Mouse (Mus musculus) yolk sac, embryonic 10.5 days (tissue): ENCODE results near the gene 1700029P11Rik.
"Not testable (repeated sequence)": the region's sequence is repeated elsewhere in the genome, so short reads cannot be mapped to it uniquely, and the experiment has no call there.

Experiments
- DNase-seq: peaks from one replicate; pipeline ENCODE4 v3.0.0-alpha.2; 2017; ENCODE audit warnings: low spot score

Gene 1700029P11Rik

GRCm38 (mm10) chr15:81957598-81957997 lies 22.7 kb upstream of the 1700029P11Rik start:
- DNase-seq: no peak

DNA sequence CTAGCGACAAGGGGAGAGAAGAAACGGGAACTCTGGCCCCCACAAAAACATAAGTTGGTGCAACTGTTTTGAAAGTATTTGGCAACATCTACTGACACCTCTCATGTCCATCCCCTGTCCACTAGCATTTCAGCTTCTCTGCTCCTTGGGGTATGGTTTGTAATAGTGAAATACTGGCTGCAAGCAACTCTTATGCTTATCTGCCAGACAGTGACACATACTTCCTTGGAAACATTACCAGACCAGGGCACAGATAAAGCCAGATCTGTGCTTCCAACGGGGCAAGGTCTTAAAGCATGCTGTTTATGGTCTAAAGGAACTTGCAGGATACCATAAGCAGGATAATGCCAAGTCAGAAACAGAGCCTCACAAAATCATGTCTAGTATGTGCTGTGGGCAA lies 21.4 kb upstream of the 1700029P11Rik start:
- no peak for DNase-seq

DNA sequence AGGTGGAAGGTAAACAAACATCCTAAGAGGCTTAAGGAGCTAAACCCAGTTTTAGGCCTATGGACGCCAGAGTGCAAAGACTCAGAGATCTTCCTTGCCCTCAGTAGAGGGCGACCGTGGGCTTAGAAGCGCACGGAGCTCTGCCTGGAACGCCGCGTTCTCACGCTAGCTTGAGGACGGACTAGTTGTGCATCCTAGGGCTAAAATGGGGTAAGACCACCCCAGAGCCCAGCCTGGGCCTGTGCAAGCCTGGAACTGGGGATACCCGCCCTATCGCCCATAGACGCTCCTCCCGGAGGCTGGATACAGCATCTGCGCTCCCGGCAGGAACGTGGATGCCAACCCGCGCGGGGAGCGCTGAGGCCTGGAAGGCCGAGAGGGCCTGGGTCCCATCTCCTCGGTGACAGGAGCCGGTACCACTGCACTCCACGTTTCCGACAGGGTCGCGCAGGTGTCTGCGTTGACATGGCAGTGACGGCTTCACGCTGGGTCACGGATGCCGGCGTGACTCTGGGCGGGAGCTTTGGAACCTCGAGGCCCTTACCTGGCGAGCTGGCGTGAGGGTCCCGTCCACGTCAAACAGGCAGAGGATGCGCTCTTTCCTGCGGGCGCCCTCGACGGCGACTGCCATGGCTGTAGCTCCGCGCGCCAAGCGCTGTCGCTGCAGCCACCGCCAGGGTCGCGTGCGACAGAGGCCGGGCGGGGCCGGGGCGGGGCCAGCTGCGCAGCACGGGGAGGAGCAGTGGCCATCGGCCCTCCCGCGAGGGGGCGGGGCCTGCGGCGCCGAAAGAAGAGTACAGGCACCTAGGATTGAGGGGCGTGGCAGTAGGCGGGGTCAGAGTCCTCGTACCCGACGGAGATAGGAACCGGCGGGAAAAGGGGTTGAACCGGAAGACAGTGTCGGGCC lies 19.9 kb upstream of the 1700029P11Rik start, which contains the start of gene Pmm1:
Pmm1 (minus strand) TSS at position 760 of the 907 bp plus-strand sequence.
- peak; percentile 99 for DNase-seq

DNA sequence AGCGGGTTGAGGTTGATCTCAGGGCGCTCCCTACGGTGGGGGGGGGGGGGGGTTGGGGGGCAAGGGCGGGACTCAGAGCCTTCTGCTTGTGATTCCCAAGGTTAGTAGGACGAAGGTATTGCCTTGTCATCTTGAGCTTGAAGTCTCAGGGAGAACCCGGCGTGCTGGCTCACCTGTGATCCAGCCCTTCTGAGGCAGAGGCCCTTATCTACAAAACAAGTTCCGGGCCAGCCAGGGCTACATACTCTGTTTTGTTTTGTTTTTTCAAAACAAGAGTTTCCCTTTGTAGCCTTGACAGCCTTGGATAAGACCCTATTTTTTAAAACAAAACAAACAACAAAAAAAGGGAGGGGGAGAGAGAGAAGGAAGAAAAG lies 19.3 kb upstream of the 1700029P11Rik start:
- DNase-seq: no peak

GRCm38 (mm10) chr15:81964262-81964661 lies 16.1 kb upstream of the 1700029P11Rik start:
- DNase-seq: no peak

GRCm38 (mm10) chr15:81964980-81965545 lies 15.3 kb upstream of the 1700029P11Rik start:
- no peak for DNase-seq

DNA sequence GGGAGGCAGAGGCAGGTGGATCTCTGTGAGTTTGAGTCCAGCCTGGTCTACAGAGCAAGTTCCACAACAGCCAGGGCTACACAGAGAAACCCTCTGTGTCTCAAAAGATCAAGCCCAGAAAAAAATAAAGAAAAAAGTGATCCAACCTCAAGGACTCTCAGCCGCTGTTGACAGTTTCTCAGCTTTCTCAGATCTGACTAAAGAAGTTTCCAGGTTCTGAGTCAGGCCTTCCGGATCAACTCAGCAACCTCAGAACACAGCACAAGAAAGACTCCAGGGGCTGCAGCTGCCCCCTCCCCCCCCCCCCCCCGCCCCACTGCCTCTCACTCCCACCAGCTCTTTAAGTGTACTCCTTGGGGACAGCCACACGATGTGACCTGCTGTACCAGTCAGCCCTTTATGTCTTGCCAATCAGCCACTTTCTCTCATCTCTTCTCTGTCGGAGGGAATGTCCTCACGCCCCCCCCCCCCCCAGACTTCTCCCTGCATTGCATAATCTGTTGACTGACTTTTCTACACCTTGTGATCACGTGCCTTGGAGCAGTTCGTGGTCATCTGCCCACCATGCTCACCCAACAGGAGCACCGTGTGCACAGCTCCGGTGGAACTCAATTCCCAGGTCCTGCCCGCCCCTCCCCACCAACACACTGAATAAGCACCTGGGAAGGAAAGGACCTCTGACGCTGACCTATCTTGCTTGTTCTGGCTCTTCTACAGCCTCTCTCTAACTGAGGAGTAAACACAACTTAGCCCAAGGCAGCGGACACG lies 14.1 kb upstream of the 1700029P11Rik start:
- DNase-seq: no peak

- no peak for DNase-seq
These were observed 12.5 kb upstream of the 1700029P11Rik start for GRCm38 (mm10) chr15:81967821-81968220.

DNA sequence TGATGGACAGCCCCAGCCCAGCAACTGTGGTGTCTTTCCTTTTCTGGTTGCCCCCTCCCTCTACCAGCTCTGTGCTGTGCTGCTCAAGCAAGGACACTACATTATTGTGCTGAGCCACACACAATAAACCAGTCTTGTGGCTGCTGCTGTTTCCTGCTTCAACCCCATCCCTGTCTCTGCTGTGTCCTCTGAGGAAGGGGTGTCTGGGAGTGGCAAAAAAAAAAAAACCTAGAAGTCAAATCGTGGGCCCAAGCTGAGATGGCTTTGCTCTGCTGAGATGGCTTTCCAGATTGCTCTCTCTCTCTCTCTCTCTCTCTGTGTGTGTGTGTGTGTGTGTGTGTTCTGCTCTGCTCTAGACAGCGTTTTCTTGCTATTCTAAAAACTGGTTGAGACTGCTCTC lies 11.9 kb upstream of the 1700029P11Rik start:
- no peak for DNase-seq

GRCm38 (mm10) chr15:81969173-81969572 lies 11.2 kb upstream of the 1700029P11Rik start:
- no peak for DNase-seq

DNA sequence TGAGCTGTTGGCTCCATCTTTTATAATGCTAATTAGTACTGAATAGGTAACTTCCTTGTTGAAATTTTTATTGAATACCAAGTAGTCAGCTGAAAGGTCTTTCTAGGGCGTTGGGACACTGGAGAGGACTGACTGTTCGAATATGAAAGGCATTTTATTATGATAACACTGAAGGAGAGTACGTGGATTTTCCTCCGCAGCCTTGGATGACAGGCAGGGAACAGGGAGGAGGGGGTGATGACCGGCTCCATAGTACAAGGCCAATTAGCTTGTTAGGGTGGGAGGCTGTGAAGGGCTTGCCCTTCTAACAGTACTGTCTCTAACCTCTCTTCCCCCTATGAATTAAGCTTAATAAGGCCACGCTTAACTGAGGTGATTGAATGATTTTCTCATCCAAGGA lies 10.7 kb upstream of the 1700029P11Rik start:
- not testable (repeated sequence) for DNase-seq

- not testable (repeated sequence) for DNase-seq
These were observed 9.8 kb upstream of the 1700029P11Rik start for GRCm38 (mm10) chr15:81970498-81970897.

DNA sequence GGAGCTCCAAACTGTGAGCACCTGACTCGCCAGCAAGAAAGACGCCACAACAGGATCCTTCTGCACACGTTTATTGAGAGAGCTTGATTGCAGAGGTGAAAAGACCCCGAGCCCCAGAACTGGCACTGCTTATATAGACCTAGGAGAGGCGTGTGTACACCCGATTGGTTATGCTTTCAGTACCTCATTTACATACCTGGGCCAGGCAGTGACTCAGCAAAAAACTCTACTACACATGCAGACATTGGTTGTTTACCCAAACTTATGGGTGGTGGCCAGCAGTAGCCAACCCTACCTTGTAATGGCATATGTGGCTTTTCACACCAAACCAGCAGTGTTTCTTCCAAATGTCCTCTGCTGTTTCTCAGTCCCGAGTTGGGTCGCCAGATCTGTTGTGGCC lies 5.2 kb upstream of the 1700029P11Rik start:
- DNase-seq: not testable (repeated sequence)

DNA sequence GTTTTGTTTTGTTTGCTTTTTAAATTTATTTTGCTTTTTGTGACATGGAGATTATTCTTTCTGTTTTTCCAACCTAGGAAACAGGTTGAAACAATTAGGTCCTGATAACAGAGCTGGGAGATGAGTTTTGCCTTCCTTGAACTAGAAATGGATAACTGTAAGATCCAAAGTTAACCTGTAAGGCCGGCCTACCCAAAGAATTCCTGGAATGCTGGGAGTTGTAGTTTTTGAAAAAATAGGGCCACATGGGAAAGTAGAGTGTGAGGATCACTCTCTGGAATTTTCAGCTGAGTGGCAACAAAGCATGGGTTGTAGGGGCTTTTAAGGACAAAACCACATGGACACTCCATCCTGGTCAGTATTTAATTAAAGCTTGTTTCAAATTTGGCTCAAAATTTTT lies 1.8 kb downstream of the 1700029P11Rik start:
- DNase-seq: no peak

GRCm38 (mm10) chr15:81985267-81986161 lies 5.2 kb downstream of the 1700029P11Rik start:
- no peak for DNase-seq

- no peak for DNase-seq
These were observed 7.3 kb downstream of the 1700029P11Rik start, which contains the start of gene Xrcc6 for GRCm38 (mm10) chr15:81987646-81988045. Gene Xrcc6 (plus strand): TSS chr15:81987835.

DNA sequence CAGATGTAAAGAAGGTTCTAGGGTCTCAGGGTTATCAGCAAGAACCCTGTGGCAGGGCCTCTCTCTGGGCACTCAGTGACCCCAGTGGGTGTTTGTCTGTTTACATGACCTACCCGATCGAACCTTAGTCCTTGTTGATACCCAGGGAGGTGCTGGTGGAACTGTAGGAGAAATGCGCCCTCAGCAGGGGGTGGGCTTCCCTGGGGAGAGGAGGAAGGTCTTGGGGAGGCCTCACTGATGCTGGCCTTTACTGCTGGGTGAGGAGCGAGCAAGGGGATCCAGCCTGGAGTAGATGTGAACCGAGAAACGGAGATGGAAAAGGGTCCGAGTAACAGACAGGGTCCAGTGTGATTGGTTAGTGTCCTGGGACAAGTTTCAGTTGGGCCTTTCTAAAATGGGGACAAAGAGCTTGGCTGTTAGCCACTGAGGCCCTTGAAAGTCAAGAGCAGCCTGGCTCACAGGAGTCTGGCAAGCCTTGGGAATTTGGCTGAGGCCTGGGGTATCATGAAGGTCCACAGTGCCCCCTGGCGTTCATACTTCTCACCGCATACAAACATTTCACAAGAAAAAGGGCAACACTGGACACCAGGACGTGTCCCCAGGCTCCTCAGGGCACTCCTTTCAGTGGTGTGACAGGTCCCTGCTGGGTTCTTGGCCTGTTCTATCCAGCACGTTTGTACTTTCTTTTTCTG lies 9.2 kb downstream of the 1700029P11Rik start:
- DNase-seq: peak; percentile 71

DNA sequence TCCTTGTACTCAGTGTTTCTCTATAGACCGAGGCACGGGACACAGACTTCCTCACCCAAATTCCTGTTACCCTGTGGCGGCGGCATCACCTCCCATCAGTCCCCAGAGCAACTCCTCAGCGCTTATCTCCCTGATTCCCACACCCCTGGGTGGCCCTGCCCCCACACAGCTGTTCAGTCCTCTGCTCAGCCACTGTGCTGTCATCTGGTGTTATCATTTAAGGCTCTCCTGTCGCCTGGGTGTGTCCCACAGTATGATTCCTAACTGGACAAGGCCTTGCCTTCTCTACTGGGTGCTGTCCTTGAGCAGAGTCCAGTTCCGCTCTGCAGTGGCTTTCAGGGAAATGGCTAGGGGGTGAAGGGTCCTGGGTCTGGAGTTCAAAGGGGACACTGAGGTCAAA lies 10.2 kb downstream of the 1700029P11Rik start:
- DNase-seq: peak; percentile 64

DNA sequence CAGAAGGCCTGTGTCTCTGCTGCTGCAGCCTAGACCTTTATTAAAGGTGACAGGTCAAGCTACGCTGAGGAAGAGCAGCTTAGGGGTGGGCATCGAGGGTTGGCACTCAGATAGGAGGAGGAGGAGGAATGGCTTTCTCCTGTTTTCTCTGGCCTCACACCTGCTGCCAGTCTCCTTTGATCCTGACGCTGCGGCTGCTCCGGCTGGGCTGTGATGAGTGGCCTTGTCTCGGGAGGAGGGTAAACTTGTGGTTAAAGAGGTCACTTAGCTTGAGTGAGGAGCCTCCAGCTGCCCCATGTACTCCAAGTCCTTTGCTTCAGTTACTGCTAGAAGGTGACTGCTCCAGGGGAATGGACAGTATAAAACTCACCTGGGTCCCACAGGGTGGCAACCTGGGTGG lies 13.7 kb downstream of the 1700029P11Rik start:
- DNase-seq: no peak

DNA sequence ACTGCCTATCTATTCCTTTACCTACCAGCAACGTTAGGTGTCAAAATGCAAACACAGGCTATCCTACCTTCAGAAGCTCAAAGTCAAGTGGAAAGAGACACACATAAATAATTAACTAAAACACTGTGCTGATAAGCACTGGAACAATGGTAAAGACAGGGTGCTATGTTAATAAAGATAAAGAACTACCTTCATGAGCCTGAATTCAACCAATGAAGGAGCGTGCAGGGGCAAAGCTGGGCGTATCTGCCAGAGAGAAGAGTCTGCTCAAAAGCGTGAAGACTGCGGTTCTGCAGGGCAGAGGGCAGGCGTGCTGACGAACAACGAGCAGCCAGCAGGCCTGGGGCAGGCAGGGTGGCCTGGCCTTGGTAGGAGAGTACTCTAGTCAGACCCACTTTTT lies 23.9 kb downstream of the 1700029P11Rik start:
- no peak for DNase-seq

- DNase-seq: no peak
These were observed 31.6 kb downstream of the 1700029P11Rik start for GRCm38 (mm10) chr15:82011947-82012346.
